Mouse (Mus musculus): ENCODE measurements around the gene D3Ertd254e.
"Not testable (repeated sequence)": the region's sequence is repeated elsewhere in the genome, so short reads cannot be mapped to it uniquely, and the experiment has no call there.

Gene D3Ertd254e

GRCm38 (mm10) chr3:36150934-36151686 lies at the start of gene D3Ertd254e:
Gene D3Ertd254e, plus strand, starts transcription at chr3:36151017.
- in situ Hi-C loops (cut with MboI, MseI), result no loop called here

GRCm38 (mm10) chr3:36116076-36116475 lies 34.7 kb upstream of the D3Ertd254e start:
- in situ Hi-C loops (cut with MboI, MseI), result loop anchor here (10.0 kb wide), 1 partner anchor 1491 kb away; no protein-coding TSS in a partner anchor

DNA sequence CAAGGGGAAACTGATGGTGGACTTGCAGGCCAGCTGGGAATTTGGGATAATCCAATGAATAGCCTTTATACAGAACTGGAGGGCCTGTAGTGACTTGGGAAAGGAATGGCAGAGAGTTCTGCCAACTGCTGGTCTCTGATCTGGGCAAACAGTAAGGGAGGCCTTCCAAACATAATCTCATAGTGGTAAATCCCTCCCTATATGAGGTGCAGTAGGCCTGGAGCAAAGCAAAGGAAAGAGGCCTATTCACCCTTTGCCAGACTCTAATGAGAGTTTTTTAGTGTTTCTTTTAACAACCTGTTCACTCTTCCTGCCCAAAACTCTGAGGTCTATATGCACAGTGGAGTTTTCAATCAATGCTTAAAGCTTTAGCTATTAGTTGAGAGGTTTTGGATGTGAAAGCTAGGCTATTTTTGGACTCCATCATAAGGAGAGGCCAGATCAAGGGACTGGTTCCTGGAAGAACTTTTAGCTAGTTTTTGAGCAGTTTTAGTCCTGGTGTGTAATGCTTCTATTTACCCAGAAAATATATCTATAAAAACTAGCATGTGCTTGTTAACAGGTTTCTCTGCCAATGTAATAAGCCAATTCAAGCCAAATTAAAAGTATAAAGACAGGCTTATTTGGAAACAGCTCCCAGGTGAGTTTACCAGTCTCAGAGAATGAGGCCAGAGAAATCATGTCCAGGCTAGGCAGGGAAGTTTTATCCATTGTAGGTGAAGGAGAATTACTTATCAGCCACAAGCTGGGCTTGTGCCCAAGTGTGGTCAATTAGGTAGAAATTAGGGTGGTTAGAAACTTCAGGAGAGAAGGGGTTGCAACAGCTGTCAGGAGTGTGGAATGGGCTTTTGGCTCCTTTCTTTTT lies 30.9 kb upstream of the D3Ertd254e start:
- in situ Hi-C loops (cut with MboI, MseI), result loop anchor here (10.0 kb wide), 1 partner anchor 1495 kb away; no protein-coding TSS in a partner anchor

GRCm38 (mm10) chr3:36126176-36126575 lies 24.6 kb upstream of the D3Ertd254e start:
- in situ Hi-C loops (cut with MboI, MseI), result not testable (repeated sequence)

GRCm38 (mm10) chr3:36136152-36136551 lies 14.7 kb upstream of the D3Ertd254e start:
- in situ Hi-C loops (cut with MboI, MseI), result loop anchor here (5.0 kb wide), 2 partner anchors 159 to 459 kb away; no protein-coding TSS in a partner anchor

DNA sequence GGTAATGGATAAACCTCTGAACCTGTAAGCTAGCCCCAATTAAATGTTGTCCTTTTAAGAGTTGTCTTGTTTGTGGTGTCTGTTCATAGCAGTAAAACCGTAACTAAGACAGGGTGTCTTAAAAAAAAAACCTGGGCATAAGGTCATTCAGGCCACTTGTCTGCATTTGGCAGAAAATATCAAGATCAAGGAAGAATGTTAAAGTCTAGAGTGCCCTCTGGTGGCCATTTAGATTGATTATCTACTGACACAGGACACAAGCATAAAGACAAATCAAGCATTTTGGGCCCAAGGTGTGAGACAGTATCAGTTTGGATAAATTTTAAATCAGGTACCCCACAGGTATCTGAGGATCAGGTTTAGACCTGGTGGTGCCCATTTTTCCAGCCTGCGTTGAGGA lies 13.3 kb upstream of the D3Ertd254e start:
- in situ Hi-C loops (cut with MboI, MseI), result loop anchor here (5.0 kb wide), 2 partner anchors 160 to 460 kb away; no protein-coding TSS in a partner anchor

DNA sequence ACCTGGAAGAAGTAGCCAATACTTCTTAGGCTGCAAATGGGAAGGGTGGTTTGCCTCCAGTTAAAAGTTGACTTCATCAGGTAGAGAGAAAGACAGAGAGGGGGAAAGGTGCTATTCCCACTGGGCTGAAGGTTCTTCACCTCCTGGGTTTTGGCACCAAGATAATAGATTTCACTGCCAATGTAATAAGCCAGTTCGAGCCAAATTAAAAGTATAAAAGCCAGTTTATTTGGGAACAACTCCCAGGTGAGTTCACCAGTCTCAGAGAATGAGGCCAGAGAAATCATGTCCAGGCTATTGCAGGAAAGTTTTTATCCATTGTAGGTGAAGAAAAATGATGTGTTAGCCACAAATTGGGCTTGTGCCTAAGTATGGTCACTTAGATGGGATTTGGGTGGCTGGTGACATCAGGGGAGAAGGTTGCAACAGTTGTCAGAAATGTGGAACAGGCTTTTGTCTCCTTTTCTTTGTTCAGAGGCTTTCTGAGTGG lies 12.6 kb upstream of the D3Ertd254e start:
- in situ Hi-C loops (cut with MboI, MseI), result loop anchor here (5.0 kb wide), 2 partner anchors 161 to 461 kb away; no protein-coding TSS in a partner anchor

- in situ Hi-C loops (cut with MboI, MseI), result loop anchor here (5.0 kb wide), 2 partner anchors 162 to 462 kb away; no protein-coding TSS in a partner anchor
Measured at GRCm38 (mm10) chr3:36138996-36139395, 11.8 kb upstream of the D3Ertd254e start.

DNA sequence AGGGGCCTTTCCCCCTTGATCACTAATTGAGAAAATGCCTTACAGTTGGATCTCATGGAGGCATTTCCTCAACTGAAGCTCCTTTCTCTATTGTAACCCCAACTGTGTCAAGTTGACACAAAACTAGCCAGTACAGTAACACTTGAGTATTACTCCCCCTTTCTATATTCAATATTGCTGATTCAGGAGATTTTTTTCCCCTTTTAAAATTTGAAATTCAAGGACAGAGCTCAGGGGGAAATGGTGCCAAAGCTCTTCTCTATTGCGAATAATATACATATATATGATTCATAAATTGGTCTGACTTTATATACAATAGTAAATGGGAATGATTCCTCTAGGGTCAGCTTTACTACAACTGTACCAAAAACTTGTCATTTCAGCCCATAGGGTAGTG lies 282 bp upstream of the D3Ertd254e start:
- in situ Hi-C loops (cut with MboI, MseI), result no loop called here

- in situ Hi-C loops (cut with MboI, MseI), result no loop called here
Measured at GRCm38 (mm10) chr3:36155268-36155667, 4.5 kb downstream of the D3Ertd254e start.

GRCm38 (mm10) chr3:36170670-36171210 lies 19.9 kb downstream of the D3Ertd254e start:
- in situ Hi-C loops (cut with MboI, MseI), result no loop called here

- in situ Hi-C loops (cut with MboI, MseI), result no loop called here
Measured at GRCm38 (mm10) chr3:36171348-36171747, 20.5 kb downstream of the D3Ertd254e start.

GRCm38 (mm10) chr3:36173761-36174160 lies 22.9 kb downstream of the D3Ertd254e start:
- in situ Hi-C loops (cut with MboI, MseI), result no loop called here

DNA sequence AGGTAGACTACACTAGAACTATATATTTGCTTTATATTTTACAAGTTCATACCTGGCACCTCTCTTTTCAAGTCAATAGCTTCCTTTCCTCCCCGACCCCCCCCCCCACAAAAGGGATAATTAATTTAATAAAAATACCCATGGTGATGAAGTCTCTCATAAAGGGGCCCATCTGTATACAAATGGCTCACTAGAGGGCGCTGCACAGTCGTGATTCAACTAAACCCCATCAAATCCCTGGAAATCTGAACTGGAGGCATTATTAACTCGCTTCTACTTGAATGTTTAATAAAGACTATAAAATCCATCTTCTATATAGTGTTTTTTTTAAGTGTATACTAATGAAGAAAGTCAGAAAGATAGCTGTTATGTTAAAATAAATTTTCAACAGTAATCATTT lies 30.7 kb downstream of the D3Ertd254e start:
- in situ Hi-C loops (cut with MboI, MseI), result no loop called here

- in situ Hi-C loops (cut with MboI, MseI), result no loop called here
Measured at GRCm38 (mm10) chr3:36186510-36186909, 35.7 kb downstream of the D3Ertd254e start.

- in situ Hi-C loops (cut with MboI, MseI), result no loop called here
Measured at GRCm38 (mm10) chr3:36189243-36189642, 38.4 kb downstream of the D3Ertd254e start.

DNA sequence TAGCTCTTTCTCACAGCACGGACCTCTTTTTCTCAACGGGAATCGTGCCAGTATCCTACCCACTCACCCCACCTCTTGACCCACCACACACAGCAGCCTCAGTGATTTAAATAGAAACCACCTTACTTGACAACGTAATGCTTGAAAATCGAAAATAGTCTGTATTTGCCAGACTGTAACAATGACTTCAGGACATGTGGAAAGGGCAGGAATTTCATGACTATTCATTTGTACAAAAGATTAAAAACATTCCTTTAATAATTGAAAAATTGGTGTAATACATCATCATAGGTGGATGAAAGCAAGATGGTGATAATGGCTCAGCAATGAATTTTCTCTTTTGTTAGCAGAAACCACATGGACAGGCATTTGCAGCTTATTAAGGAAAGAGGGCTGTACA lies 50.3 kb downstream of the D3Ertd254e start:
- in situ Hi-C loops (cut with MboI, MseI), result no loop called here

GRCm38 (mm10) chr3:36202932-36203331 lies 52.1 kb downstream of the D3Ertd254e start:
- in situ Hi-C loops (cut with MboI, MseI), result no loop called here

GRCm38 (mm10) chr3:36207520-36208264 lies 56.9 kb downstream of the D3Ertd254e start:
- in situ Hi-C loops (cut with MboI, MseI), result no loop called here

DNA sequence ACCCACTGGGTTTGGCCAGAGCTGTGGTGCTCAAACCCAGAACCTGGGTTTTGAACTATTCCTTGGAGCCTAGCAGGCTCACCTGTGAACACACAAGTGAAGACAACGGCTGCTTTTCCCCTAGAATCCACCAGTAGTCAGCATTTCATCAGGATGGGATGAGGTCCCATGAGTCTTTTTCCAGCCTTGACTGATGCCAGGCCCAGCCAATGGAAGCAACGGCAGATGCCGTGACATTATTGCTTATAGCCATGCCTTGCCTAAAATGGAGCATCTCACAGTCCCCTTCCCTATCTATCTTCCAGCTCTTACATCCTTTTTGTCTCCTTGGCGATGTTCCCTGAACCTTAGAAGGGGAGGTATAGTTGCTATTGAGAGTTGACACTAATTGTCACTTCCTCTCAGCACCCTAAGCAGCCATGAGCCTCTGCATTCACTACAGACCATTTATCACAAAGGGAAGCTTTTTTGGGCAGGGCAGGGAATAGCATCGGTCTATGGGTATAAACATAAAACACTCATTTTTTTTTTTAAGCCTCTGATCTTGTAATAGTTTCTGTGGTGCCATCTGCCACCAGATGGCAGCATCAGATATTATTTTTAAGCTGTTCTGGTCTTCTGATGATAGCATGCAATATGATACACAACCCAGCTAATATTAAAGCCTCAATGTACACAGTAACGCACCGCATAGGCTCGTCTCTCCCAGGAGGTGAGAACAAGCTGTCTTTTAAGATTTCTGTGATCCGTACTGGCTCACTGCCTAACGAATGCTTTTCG lies 59.1 kb downstream of the D3Ertd254e start:
- in situ Hi-C loops (cut with MboI, MseI), result loop anchor here (5.0 kb wide), 2 partner anchors 227 to 287 kb away; no protein-coding TSS in a partner anchor

Data from T-helper 1 cell (primary cell).